ENCODE assay signal across 9 mouse cellular contexts in the genomic region with DNA sequence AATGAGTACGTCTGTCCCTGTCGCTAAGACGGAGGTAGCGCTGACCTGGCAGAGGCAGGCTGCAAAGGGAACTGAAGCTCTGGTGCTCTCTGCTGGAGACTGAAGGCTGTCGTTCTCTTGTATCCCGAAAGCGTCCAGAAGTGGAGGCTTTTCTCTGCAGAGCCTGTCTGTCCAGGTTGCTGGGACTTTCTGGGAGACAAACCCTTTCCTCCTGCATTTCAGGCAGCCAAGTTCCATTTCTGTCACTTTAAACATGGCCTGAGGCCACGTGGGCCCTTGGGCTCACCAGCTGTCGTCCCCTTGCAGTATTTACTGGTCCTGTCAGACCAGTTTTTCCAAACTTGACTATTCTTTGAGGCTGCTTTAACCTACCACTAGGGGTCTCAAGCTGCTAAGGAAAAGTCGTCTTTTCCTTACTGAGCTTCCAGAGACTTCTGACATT.
DNase-seq lines count a peak whose midpoint lies in the region; ATAC-seq and TF ChIP-seq lines count a peak whose summit lies in the region.
"Had no signal": no experiment of that assay in that cellular context is flagged by ENCODE, and none has a peak within 500 bp of the region (broad histone marks: within the 10 kb centered on the region; RNA-seq: fewer than 3 reads in every experiment).

No protein-coding gene starts in this region.

- no peak for TF ChIP-seq POLR2A in limb, embryonic 14.5 days (IDR thresholded peaks at IDR 0.05; ENCODE audit: borderline replicate concordance, extremely low read depth, insufficient read depth, insufficient read length)

- no peaks in the 10 kb centered on the region; the same call in 1 of the 2 replicates for H3K4me1 ChIP-seq in midbrain, embryonic 13.5 days (replicated peaks)
- no peaks in the 10 kb centered on the region for H3K4me1 ChIP-seq in midbrain, embryonic 11.5 days (ENCODE audit: control insufficient read depth, insufficient read depth, low read length)
- no peaks in the 10 kb centered on the region for H3K4me1 ChIP-seq in limb, embryonic 14.5 days (ENCODE audit: control insufficient read depth, insufficient read depth, low read length)
- H3K4me1 ChIP-seq: embryonic facial prominence, embryonic 13.5 days had no signal

- peak; percentile 37 for DNase-seq in adrenal gland, postnatal 14 days
- DNase-seq in adrenal gland, postnatal 25 days, result no peak
- no peak for DNase-seq in midbrain, embryonic 11.5 days (ENCODE audit: low spot score, missing footprints)
- peak; percentile 27 for DNase-seq in forelimb bud, embryonic 11.5 days (ENCODE audit: low read depth, low spot score)
- peak; percentile 49 for DNase-seq in limb, embryonic 14.5 days (ENCODE audit: low spot score)
- no peak for DNase-seq in thymus, postnatal 4 days

- no peaks in the 10 kb centered on the region for H3K36me3 ChIP-seq in midbrain, embryonic 13.5 days
- H3K36me3 ChIP-seq in midbrain, embryonic 11.5 days (ENCODE audit: control insufficient read depth, insufficient read depth, low read length), result no peaks in the 10 kb centered on the region
- H3K36me3 ChIP-seq in limb, embryonic 14.5 days (ENCODE audit: control insufficient read depth, insufficient read depth, low read length), result peaks cover 14% of the 10 kb centered on the region

- H3K9ac ChIP-seq in midbrain, embryonic 13.5 days (replicated peaks), result no peak overlapping the region
- no peak overlapping the region for H3K9ac ChIP-seq in midbrain, embryonic 11.5 days (ENCODE audit: low read length)
- H3K9ac ChIP-seq in limb, embryonic 14.5 days (ENCODE audit: low read depth, low read length, severe bottlenecking), result no peak overlapping the region
- H3K9ac ChIP-seq: embryonic facial prominence, embryonic 13.5 days had no signal

- no peaks in the 10 kb centered on the region; the same call in 1 of the 2 replicates for H3K27me3 ChIP-seq in midbrain, embryonic 13.5 days
- no peaks in the 10 kb centered on the region for H3K27me3 ChIP-seq in midbrain, embryonic 11.5 days (ENCODE audit: control insufficient read depth, insufficient read depth, low read length)
- no peaks in the 10 kb centered on the region for H3K27me3 ChIP-seq in limb, embryonic 14.5 days (ENCODE audit: control insufficient read depth, insufficient read depth, low read length)

- H3K4me2 ChIP-seq in midbrain, embryonic 13.5 days (replicated peaks), result no peak overlapping the region
- no peak overlapping the region for H3K4me2 ChIP-seq in midbrain, embryonic 11.5 days
- no peak overlapping the region for H3K4me2 ChIP-seq in limb, embryonic 14.5 days (replicated peaks; ENCODE audit: low read depth, low read length, severe bottlenecking)
- H3K4me2 ChIP-seq: embryonic facial prominence, embryonic 13.5 days had no signal

- H3K4me3 ChIP-seq in midbrain, embryonic 13.5 days (replicated peaks), result no peak overlapping the region
- H3K4me3 ChIP-seq in midbrain, embryonic 11.5 days (ENCODE audit: low read depth, low read length), result no peak overlapping the region
- no peak overlapping the region for H3K4me3 ChIP-seq in limb, embryonic 14.5 days (replicated peaks; ENCODE audit: low read length)
- H3K4me3 ChIP-seq: embryonic facial prominence, embryonic 13.5 days had no signal

- H3K27ac ChIP-seq in midbrain, embryonic 13.5 days, result no peak overlapping the region
- no peak overlapping the region for H3K27ac ChIP-seq in midbrain, embryonic 11.5 days (ENCODE audit: low read depth, low read length)
- H3K27ac ChIP-seq in limb, embryonic 14.5 days (replicated peaks; ENCODE audit: low read depth, low read length), result no peak overlapping the region
- H3K27ac ChIP-seq: embryonic facial prominence, embryonic 13.5 days had no signal

- peak; percentile 24 for ATAC-seq in midbrain, embryonic 13.5 days
- ATAC-seq in midbrain, embryonic 11.5 days (ENCODE audit: low FRiP score), result no peak
- ATAC-seq in limb, embryonic 14.5 days (ENCODE audit: low FRiP score, low read depth), result peak; percentile 62
- no peak for ATAC-seq in megakaryocyte-erythroid progenitor cell, adult 5-6 weeks (replicated peaks; ENCODE audit: low FRiP score, low TSS enrichment, poor library complexity, severe bottlenecking)

- H3K9me3 ChIP-seq in midbrain, embryonic 13.5 days, result no peaks in the 10 kb centered on the region
- no peaks in the 10 kb centered on the region for H3K9me3 ChIP-seq in midbrain, embryonic 11.5 days (ENCODE audit: control insufficient read depth, low read length)
- H3K9me3 ChIP-seq in limb, embryonic 14.5 days (ENCODE audit: control insufficient read depth, low read length), result no peaks in the 10 kb centered on the region
- H3K9me3 ChIP-seq: embryonic facial prominence, embryonic 13.5 days had no signal

- WGBS in midbrain, embryonic 13.5 days, result 41% methylated on average over 10 of the region's 10 CpGs
- 48% methylated on average over 10 of the region's 10 CpGs for WGBS in midbrain, embryonic 11.5 days
- WGBS in limb, embryonic 14.5 days, result 33% methylated on average over 10 of the region's 10 CpGs

Comparison
In these comparisons a context has a peak if more than half of its experiments do, and no peak if none do; other contexts are left out.
1. DNase-seq: peak in adrenal gland, postnatal 14 days (single experiment), forelimb bud, embryonic 11.5 days (single experiment) and limb, embryonic 14.5 days (single experiment); none in adrenal gland, postnatal 25 days (single experiment), midbrain, embryonic 11.5 days (single experiment) and thymus, postnatal 4 days (single experiment).
2. ATAC-seq: peak in midbrain, embryonic 13.5 days (single experiment) and limb, embryonic 14.5 days (single experiment); none in midbrain, embryonic 11.5 days (single experiment) and megakaryocyte-erythroid progenitor cell, adult 5-6 weeks (single experiment).